Mouse (Mus musculus) stomach, postnatal 0 days (tissue): Measurements from ENCODE around the gene Nlgn1.

Experiments used
- CTCF ChIP-seq: IDR thresholded peaks from 2 replicates; pipeline ENCODE4 v1.5.1; 2016; ENCODE audit warnings: antibody characterized with exemption, low read depth, mild to moderate bottlenecking, moderate library complexity
- EP300 ChIP-seq: optimal IDR thresholded peaks from 2 replicates; pipeline ENCODE3; 2016; ENCODE audit warnings: antibody characterized with exemption

- TF ChIP-seq EP300 (no peak), CTCF (no peak)
Observed at GRCm38 (mm10) chr3:26174257-26174656, 158.0 kb downstream of the Nlgn1 start.
